Mouse (Mus musculus): ENCODE data around the gene Gcgr. TPM values are rescaled to one million over a fixed set of nuclear protein-coding genes. Genes with fewer than 3 reads are reported as not detected.
"Not testable (repeated sequence)": the region's sequence is repeated elsewhere in the genome, so short reads cannot be mapped to it uniquely, and the experiment has no call there.

The Gcgr gene
- polyA plus RNA-seq, 1 experiment = 2.6 TPM

DNA sequence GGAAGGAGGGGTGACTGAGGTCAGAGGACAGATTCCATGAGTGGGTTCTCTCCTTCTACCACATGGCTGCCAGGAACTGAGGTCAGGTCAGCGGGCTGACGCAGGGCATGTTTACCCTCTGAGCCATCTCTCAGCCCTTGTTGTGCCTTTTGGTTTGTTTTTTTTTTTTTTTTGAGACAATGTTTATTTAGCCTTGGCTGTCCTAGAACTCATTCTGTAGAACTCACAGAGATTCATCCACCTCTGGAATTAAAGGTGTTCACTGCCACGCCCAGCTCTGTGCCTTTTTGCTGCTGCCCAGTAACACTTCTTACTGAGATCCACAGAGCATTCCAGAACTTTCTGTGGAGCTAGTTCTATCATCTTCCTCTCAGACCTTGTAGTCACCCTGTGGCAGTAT lies 24.8 kb upstream of the Gcgr start:
- Histone ChIP-seq H3K4me1 (ENCODE audit: control insufficient read depth, insufficient read depth, insufficient read length, low read length) (peaks cover 27% of the 10 kb centered on the region), H3K36me3 (ENCODE audit: control insufficient read depth, insufficient read depth, low read length) (no peaks in the 10 kb centered on the region), H3K27me3 (ENCODE audit: control insufficient read depth, insufficient read depth, low read length) (no peaks in the 10 kb centered on the region), H3K27ac (ENCODE audit: insufficient read depth, low read depth, low read length) (no peak overlapping the region), H3K4me3 (ENCODE audit: low read depth, low read length) (no peak overlapping the region)
- 66% methylated on average over 3 of the region's 3 CpGs for WGBS
- TF ChIP-seq CTCF (IDR thresholded peaks at IDR 0.05; ENCODE audit: extremely low read depth, insufficient read length, insufficient replicate concordance, low read depth, low read length) (no peak), POLR2A (IDR thresholded peaks at IDR 0.05; ENCODE audit: low read depth, low read length) (no peak)

DNA sequence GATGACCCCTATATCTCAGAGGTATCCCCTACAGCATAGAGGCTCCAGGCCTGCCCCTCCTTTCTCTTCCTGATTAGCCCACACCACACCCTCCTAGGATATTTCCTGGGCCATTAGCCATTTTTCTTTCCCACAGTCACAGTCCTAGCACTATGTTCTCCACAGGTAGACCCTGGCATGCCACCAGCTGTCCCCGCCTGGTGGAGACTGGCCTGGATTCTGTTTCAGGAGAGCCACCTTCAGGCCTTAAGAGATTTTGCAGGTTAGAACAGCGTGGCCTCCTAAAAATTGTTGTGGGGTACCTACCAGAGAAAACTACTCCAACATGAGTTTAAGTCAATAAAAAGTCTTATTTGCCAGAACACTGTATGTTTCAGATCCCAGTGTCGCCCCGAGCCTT lies 23.6 kb upstream of the Gcgr start:
- no peak overlapping the region for H3K4me3 ChIP-seq (ENCODE audit: low read depth, low read length)
- WGBS = 18% methylated on average over 4 of the region's 4 CpGs
- TF ChIP-seq CTCF (IDR thresholded peaks at IDR 0.05; ENCODE audit: extremely low read depth, insufficient read length, insufficient replicate concordance, low read depth, low read length) (peak; percentile 63; the same call in 1 of the 2 replicates), POLR2A (IDR thresholded peaks at IDR 0.05; ENCODE audit: low read depth, low read length) (no peak)
- peak overlapping the region; percentile 85 for H3K27ac ChIP-seq (ENCODE audit: insufficient read depth, low read depth, low read length)
- no peaks in the 10 kb centered on the region for H3K27me3 ChIP-seq (ENCODE audit: control insufficient read depth, insufficient read depth, low read length)
- no peaks in the 10 kb centered on the region for H3K36me3 ChIP-seq (ENCODE audit: control insufficient read depth, insufficient read depth, low read length)
- peaks cover 25% of the 10 kb centered on the region for H3K4me1 ChIP-seq (ENCODE audit: control insufficient read depth, insufficient read depth, insufficient read length, low read length)

DNA sequence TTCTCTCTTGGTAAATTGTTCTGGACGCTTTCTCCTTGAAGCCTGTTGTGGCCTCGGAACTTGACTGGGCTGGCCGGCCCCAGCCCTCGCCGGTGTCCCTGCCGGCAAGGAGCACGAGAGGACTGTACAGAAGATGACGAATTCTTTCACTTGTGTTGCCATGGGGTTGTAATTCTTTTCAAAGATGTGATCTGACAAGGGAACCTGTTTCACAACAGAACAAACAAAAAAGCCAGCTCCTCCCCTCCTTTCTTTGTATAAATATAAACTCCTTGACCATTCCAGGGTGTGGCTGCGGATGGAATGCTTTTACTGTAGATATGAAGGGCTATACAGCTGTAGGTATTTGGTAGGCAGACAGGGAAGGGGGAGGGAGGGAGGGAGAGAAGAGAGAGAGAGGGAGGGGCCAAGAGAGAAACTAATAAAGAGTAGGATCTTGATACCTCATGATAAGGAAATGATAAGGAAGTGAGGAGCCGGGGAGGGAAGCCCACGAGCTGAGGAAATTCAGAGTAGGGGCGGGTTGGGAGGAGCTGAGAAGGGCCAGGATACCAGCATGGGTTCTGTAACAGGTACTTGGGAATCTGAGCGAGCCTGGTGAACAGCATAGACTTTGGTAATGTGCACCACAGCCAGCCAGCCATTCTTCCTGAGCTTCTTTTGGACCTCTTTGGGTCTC lies 22.7 kb upstream of the Gcgr start:
- H3K27me3 ChIP-seq (ENCODE audit: control insufficient read depth, insufficient read depth, low read length) = no peaks in the 10 kb centered on the region
- peak overlapping the region; percentile 85 for H3K27ac ChIP-seq (ENCODE audit: insufficient read depth, low read depth, low read length)
- no peaks in the 10 kb centered on the region for H3K36me3 ChIP-seq (ENCODE audit: control insufficient read depth, insufficient read depth, low read length)
- peaks cover 25% of the 10 kb centered on the region for H3K4me1 ChIP-seq (ENCODE audit: control insufficient read depth, insufficient read depth, insufficient read length, low read length)
- 29% methylated on average over 13 of the region's 13 CpGs for WGBS
- TF ChIP-seq POLR2A (IDR thresholded peaks at IDR 0.05; ENCODE audit: low read depth, low read length) (no peak), CTCF (IDR thresholded peaks at IDR 0.05; ENCODE audit: extremely low read depth, insufficient read length, insufficient replicate concordance, low read depth, low read length) (no peak)
- no peak overlapping the region for H3K4me3 ChIP-seq (ENCODE audit: low read depth, low read length)

DNA sequence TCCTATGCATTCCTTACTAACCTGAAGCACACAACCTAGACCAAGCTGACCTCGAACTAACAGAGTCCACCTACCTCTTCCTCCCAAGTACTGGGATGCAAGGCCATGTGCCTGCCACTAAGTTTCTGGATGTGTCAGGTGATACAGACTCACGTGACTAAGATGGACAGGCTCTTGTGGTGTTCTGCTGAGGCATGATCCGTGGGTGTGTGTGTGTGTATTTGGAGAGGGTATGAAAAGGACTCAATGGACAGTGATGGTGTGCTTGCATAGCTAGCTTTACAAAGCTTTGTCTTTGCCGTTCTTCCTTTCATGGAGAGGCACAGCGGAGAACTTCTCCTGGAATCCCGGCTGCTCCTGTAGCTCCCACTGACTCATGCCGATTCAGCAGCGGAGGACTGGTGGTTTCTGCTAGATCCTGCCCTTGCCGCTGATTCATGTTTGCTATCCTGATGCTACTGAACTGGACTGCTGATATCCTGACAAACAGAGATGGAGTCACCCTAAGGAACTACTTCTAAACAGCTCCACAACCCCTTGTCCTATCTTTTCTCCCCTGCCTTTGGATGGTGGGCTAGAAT lies 22.1 kb upstream of the Gcgr start:
- no peak for TF ChIP-seq POLR2A (IDR thresholded peaks at IDR 0.05; ENCODE audit: low read depth, low read length)
- 64% methylated on average over 9 of the region's 9 CpGs for WGBS
- Histone ChIP-seq H3K27me3 (ENCODE audit: control insufficient read depth, insufficient read depth, low read length) (no peaks in the 10 kb centered on the region), H3K27ac (ENCODE audit: insufficient read depth, low read depth, low read length) (peak overlapping the region; percentile 70), H3K4me3 (ENCODE audit: low read depth, low read length) (no peak overlapping the region), H3K36me3 (ENCODE audit: control insufficient read depth, insufficient read depth, low read length) (no peaks in the 10 kb centered on the region), H3K4me1 (ENCODE audit: control insufficient read depth, insufficient read depth, insufficient read length, low read length) (peaks cover 25% of the 10 kb centered on the region)

DNA sequence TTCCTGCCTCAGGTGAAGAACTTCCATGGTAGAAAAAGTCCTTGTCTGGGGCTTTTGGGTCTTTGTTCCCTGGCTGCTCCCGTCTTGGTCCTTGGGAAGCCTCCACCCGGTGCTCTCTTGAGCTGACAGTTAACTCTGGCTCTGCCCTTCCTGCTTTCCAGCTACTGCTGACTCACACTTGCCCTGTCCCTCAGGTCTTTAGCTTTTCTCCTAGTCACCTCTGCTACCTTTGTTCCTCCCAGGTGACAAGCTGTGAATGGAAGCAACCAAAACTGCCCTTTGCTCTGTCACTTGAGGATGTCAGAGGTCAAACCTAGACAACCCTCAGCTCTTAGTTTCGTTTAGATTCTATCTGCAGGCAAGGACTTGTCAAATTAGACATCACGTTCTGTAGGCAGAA lies 20.6 kb upstream of the Gcgr start:
- WGBS = 14% methylated on average over 4 of the region's 4 CpGs
- H3K4me3 ChIP-seq (ENCODE audit: low read depth, low read length) = no peak overlapping the region
- peaks cover 25% of the 10 kb centered on the region for H3K4me1 ChIP-seq (ENCODE audit: control insufficient read depth, insufficient read depth, insufficient read length, low read length)
- H3K36me3 ChIP-seq (ENCODE audit: control insufficient read depth, insufficient read depth, low read length) = no peaks in the 10 kb centered on the region
- H3K27ac ChIP-seq (ENCODE audit: insufficient read depth, low read depth, low read length) = peak overlapping the region; percentile 86
- no peak for TF ChIP-seq CTCF (IDR thresholded peaks at IDR 0.05; ENCODE audit: extremely low read depth, insufficient read length, insufficient replicate concordance, low read depth, low read length)
- no peak for TF ChIP-seq POLR2A (IDR thresholded peaks at IDR 0.05; ENCODE audit: low read depth, low read length)
- H3K27me3 ChIP-seq (ENCODE audit: control insufficient read depth, insufficient read depth, low read length) = no peaks in the 10 kb centered on the region

DNA sequence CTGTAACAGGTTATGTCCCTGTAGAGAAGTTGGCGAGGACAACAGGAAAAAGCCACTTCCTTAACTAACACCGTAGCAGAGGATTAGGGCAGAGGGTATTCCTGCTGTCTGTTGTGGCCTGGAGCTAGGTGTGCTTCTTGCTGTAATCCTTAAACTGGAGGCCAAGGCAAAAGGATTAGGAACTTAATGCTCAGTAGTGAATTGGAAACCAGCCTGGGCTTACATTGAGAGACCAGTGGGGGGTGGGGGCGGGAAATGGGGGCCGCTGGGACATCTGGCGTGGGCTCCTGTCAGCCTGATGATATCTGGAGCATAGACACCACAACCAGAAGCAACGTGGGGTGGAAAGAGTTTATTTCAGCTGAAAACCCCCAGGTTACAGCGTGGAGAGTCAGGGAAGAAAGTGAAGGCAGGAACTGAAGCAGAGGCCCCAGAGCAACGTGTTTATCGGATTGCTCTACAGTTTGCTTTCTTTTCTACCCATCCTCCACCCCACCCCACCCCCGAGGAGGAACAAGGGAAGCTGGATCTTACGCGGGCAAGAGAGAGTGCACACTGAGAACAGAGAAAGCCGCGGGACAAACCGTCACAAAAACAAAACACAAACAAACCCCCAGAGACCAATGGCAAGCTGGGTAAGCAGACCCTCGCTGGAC lies 20.0 kb upstream of the Gcgr start:
- H3K36me3 ChIP-seq (ENCODE audit: control insufficient read depth, insufficient read depth, low read length) = no peaks in the 10 kb centered on the region
- peaks cover 27% of the 10 kb centered on the region for H3K4me1 ChIP-seq (ENCODE audit: control insufficient read depth, insufficient read depth, insufficient read length, low read length)
- WGBS = 4% methylated on average over 16 of the region's 16 CpGs
- no peaks in the 10 kb centered on the region for H3K27me3 ChIP-seq (ENCODE audit: control insufficient read depth, insufficient read depth, low read length)
- no peak for TF ChIP-seq CTCF (IDR thresholded peaks at IDR 0.05; ENCODE audit: extremely low read depth, insufficient read length, insufficient replicate concordance, low read depth, low read length)
- TF ChIP-seq POLR2A (IDR thresholded peaks at IDR 0.05; ENCODE audit: low read depth, low read length) = no peak
- H3K27ac ChIP-seq (ENCODE audit: insufficient read depth, low read depth, low read length) = peak overlapping the region; percentile 86
- H3K4me3 ChIP-seq (ENCODE audit: low read depth, low read length) = peak overlapping the region; percentile 38

DNA sequence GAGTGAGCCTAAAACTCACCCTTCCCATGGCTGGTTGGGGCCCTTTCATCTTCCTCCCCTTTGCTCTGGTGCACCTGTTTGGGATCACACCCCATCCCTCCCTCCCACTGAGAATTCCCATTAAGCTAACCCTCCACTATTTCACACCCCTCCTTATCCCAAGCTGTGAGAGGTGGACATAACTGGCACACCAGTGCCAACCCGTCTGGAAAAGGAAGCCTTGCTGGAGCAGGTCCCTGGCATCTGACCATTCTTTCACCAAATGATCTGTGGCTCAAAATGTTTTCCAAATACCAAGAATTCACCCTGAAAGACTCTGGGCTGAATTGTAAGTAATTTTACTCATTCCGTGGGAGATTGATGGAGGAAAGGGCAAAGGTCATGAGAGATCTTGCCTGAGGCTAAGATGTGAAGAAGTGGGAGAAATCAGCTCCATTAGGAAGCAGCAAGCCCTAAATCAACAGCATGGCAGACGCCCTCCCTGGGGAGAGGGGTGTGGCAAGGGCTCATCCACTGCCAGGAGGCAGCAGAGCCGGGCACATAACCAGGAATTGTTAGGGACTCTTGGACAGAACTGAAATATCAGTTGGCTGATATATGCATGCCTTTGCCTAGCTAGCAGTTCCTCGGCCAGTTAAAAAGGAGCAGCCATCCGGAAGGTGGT lies 17.6 kb upstream of the Gcgr start:
- TF ChIP-seq CTCF (IDR thresholded peaks at IDR 0.05; ENCODE audit: extremely low read depth, insufficient read length, insufficient replicate concordance, low read depth, low read length) (no peak), POLR2A (IDR thresholded peaks at IDR 0.05; ENCODE audit: low read depth, low read length) (no peak)
- Histone ChIP-seq H3K27ac (ENCODE audit: insufficient read depth, low read depth, low read length) (no peak overlapping the region), H3K36me3 (ENCODE audit: control insufficient read depth, insufficient read depth, low read length) (no peaks in the 10 kb centered on the region), H3K4me1 (ENCODE audit: control insufficient read depth, insufficient read depth, insufficient read length, low read length) (peaks cover 23% of the 10 kb centered on the region; the same call in 1 of the 2 replicates), H3K4me3 (ENCODE audit: low read depth, low read length) (no peak overlapping the region), H3K27me3 (ENCODE audit: control insufficient read depth, insufficient read depth, low read length) (no peaks in the 10 kb centered on the region)
- WGBS = 16% methylated on average over 6 of the region's 6 CpGs

DNA sequence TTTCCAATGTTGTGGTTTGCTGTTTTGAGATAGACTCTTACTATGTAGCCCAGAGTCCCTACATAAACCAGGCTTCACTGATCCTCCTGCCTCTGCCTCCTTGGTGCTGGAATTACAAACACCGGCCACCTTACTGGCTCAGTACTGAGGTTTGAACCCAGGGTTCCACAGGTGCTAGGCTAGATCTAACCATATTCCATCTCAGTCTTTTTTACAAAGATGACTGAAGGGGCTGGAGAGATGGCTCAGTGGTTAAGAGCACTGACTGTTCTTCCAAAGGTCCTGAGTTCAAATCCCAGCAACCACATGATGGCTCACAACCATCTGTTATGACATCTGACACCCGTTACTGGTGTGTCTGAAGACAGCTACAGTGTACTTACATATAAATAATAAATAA lies 16.2 kb upstream of the Gcgr start:
- not testable (repeated sequence) for H3K27ac ChIP-seq (ENCODE audit: insufficient read depth, low read depth, low read length); H3K4me3 ChIP-seq (ENCODE audit: low read depth, low read length); H3K27me3 ChIP-seq (ENCODE audit: control insufficient read depth, insufficient read depth, low read length); H3K36me3 ChIP-seq (ENCODE audit: control insufficient read depth, insufficient read depth, low read length)
- 96% methylated on average over 2 of the region's 2 CpGs for WGBS
- peaks cover 23% of the 10 kb centered on the region; the same call in 1 of the 2 replicates for H3K4me1 ChIP-seq (ENCODE audit: control insufficient read depth, insufficient read depth, insufficient read length, low read length)

Measured in small intestine, adult 2 months (tissue).